Mouse (Mus musculus) testis, postnatal 10 days (tissue): ENCODE data around the gene Etnppl.

Experiments
- DNase-seq: peaks from one replicate; pipeline ENCODE4 v3.0.0; 2021; ENCODE audit warnings: low spot score

Etnppl gene

GRCm38 (mm10) chr3:130677671-130678460 lies 60.6 kb downstream of the Etnppl start:
- no peak for DNase-seq

GRCm38 (mm10) chr3:130681226-130681625 lies 64.0 kb downstream of the Etnppl start:
- no peak for DNase-seq

GRCm38 (mm10) chr3:130682183-130682582 lies 64.9 kb downstream of the Etnppl start:
- no peak for DNase-seq

GRCm38 (mm10) chr3:130683836-130684235 lies 66.6 kb downstream of the Etnppl start:
- DNase-seq: no peak

GRCm38 (mm10) chr3:130684276-130685013 lies 67.2 kb downstream of the Etnppl start:
- DNase-seq: no peak

GRCm38 (mm10) chr3:130685014-130685366 lies 67.7 kb downstream of the Etnppl start:
- no peak for DNase-seq

- no peak for DNase-seq
Measured at GRCm38 (mm10) chr3:130687051-130687450, 69.8 kb downstream of the Etnppl start.
